Mouse (Mus musculus) cerebellum, adult (tissue): ENCODE measurements around the gene Slc7a5.

Experiments used
- ATAC-seq: cut with Nextera tagmentation; 2 replicates; pipeline ENCODE4 v1.9.2; 2017; ENCODE audit warnings: mild to moderate bottlenecking, moderate library complexity, mixed read lengths; ENCODE audit not compliant: insufficient number of reproducible peaks, low FRiP score, low TSS enrichment

The Slc7a5 gene

DNA sequence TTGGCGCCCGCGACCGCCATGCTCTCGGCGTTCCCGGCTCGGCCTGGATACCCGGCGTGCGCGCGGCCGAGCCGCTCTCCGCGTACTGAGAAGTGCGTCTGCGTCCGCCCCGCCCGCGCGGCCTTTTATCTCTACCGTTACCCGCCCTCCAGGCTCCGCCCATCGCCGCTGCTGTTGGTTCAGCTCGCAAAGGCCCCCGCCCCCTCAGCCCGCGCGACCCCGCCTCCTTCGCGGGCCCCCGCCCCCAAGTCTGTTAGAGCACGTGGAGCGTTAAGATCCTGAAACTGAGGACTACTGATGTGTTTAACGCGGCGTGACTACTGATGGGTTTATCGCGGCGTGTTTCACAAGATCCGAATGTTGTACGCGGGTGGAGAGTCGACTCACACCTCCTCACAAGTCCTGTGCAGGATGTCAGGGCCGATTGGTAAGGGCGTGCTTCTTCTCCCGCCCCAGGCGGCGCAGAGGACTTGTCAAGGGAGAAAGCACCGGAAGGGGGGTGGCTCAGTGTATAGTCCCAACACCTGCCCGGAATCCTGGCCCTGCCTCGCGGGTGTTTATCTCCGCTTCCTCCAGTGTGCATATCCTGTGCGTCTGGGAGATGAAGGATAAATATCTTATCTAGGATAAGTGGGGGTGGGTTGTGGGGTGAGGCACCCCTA is at the start of gene Slc7a5:
Gene Slc7a5 (minus strand): TSS at position 108 of the 662 bp plus-strand sequence.
- peak; percentile 74 for ATAC-seq

DNA sequence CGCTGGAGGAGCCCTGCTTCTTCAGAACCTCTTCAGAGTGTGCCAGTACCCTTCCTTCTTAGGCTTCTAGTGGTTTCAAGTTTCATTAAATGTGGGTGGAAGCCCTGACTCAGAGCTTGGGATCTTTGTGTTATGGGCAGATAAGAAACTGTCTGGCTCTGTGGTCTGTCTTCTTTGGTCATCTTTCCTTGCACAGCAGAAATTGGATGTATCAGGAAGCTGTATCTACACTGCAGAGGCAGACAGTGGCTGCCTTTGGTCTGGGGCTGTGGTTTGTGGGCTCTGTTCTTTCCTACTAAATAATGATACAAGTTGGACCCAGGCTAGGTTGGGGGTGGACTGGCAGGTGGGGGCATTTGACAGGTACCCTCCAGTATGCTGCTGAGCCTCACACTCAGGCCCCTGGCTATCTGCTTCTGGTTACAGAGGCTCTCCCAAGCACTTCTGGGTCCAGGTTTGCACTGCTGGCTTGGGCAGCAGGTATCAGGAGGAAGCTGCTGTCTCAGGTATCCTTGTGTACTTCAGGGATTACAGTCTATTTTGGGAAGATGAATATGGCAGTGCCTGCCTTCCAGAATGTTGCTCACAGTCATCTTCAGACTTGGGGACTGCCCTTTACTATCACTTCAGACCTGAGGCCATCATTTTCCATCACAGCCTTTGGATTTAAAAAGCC is 48.5 kb upstream of the Slc7a5 start:
- no peak for ATAC-seq

GRCm38 (mm10) chr8:121954981-121955555 is 47.6 kb upstream of the Slc7a5 start:
- ATAC-seq, result no peak

- no peak for ATAC-seq
These were observed 46.5 kb upstream of the Slc7a5 start for GRCm38 (mm10) chr8:121953821-121954545.

GRCm38 (mm10) chr8:121952800-121953199 is 45.3 kb upstream of the Slc7a5 start:
- no peak for ATAC-seq

DNA sequence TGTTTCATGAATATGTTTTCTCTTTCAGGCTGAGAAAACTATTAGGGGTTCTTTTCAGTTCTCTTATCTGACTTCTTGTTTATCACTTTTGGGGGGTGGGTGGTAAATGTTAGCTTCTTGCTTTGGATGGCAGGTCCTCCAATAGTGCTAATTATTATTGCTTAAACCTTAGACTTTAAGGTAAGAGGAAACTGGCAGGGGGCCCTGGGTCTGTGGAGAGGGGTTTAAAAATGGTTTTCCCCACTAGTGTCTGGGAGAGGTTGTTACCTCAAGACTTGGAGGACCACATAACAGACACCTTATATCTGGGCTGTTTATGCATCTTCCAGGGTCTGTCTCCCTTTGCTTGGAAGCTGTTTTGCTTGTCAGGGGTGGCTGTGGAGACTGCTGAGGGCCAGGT is 44.6 kb upstream of the Slc7a5 start:
- ATAC-seq, result no peak

DNA sequence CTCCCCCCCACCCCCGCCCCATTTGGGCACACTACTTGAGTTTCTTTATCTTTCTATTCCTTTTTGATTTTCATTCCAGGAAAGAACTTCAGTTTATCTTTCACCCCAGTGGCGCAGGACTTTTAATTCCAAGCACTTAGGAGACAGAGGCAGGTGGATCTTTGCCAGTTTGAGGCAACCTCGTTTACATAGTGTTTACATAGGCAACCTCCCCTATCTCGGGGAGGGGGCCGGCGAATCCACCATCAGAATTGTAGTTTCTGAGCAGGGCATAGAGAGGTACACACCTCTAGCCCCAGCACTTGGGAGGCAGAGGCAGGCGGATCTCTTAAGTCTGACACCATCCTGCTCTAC is 44.1 kb upstream of the Slc7a5 start:
- ATAC-seq, result no peak

- ATAC-seq, result peak; percentile 10; the same call in 1 of the 2 replicates
These were observed 43.5 kb upstream of the Slc7a5 start for GRCm38 (mm10) chr8:121950749-121951655.

GRCm38 (mm10) chr8:121949941-121950748 is 42.7 kb upstream of the Slc7a5 start:
- peak; percentile 92 for ATAC-seq

- no peak for ATAC-seq
These were observed 41.8 kb upstream of the Slc7a5 start, which contains the start of gene Banp for GRCm38 (mm10) chr8:121949222-121949800. Gene Banp, plus strand, starts transcription at chr8:121949750.

GRCm38 (mm10) chr8:121948321-121949145 is 41.0 kb upstream of the Slc7a5 start:
- no peak for ATAC-seq

DNA sequence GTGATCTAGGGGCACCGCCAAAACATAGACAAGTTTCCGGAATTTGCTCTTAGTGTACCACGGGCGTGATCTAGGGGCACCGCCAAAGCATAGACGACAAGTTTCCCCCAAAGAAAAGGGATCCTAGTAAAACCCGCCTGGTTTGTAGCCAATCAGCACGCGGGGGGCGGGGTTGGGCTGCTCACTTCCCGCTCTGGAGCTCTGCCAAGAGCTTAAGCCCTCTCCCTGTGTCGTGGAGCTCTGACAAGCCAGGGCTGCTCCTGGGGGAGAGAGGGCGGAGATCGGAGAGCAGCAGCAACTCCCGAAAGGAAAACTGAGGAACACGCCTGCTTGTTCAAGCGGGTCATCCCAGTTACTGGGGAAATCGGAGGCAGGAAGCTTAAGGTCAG is 40.3 kb upstream of the Slc7a5 start:
- ATAC-seq, result no peak

DNA sequence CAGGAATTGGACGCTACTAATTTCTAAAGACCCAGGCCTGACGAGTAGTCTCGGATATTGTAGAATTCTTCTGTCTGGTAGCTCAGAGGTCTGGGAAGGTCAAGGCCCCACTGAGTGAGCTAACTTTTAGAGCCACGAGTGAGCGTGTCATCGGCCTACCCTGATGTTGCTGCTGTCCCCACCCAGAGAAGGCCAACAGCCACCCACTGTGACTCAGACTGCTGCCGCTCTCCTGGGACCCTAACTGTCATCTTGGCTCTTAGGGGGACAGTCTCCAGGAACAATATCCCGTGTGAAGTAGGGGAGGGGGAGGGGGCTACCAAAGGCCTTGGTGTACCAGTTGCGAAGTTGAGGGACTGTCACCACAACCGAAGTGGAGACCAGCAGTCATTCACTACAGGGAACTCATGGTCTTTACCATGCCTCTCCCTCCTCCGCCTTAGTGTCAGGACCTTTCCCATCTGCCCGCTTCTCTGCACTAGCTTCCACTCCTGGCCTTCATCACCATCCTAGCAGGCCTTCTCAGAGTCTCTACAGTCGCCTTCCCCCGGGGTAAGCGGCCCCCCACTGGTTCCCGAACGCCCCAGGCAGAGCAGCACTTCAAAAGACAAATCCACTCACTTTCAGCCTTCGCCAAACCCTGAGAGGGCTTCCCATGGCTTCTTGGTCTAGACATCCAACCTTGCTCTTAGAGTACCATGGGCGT is 39.7 kb upstream of the Slc7a5 start:
- ATAC-seq, result no peak

GRCm38 (mm10) chr8:121946351-121946750 is 38.9 kb upstream of the Slc7a5 start:
- ATAC-seq, result no peak

DNA sequence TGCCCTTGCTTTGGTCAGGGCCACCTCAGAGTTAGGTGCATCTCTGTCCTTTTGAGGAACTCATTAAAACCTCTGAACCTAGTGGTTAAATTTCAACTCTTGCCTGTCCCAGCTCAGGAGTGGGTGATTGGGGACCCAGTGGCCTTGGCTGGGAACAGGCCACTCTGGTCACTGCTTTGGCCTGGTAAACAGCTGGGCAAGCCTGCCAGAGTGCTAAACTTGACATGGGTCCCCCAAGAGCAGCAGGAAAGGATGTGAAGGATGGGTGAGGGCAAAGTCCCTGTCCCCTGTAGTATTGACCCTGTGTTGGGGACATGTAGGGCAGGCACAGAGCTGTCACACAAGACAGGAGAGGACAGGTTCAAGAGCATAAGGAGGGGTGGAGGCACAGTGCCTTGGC is 37.3 kb upstream of the Slc7a5 start, which contains the start of gene Car5a:
Gene Car5a (minus strand): TSS at position 74 of the 400 bp plus-strand sequence.
- no peak for ATAC-seq

GRCm38 (mm10) chr8:121943716-121944115 is 36.2 kb upstream of the Slc7a5 start:
- no peak for ATAC-seq

DNA sequence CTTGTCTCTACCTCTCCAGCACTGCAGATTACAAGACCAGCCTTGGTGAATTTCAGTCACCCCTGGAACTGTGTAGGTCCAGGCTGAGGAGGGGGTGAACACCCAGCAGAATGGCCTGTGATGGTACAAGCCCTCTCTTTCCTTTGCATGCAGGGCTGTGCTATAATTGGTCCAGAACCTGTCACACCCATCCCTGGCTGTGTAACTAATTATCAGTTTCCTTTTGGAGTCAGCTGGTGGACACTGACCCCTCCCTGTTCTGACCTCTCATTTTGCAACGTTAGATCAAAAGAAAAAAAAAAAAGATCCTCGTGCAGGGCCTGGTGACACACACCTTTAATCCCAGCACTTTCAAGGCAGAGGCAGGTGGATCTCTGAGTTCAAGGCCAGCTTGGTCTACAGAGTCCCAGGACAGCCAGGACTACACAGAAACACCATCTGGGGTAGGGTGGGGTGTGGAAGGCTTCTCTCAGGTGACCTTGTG is 35.6 kb upstream of the Slc7a5 start:
- ATAC-seq, result no peak
